Mouse (Mus musculus): ENCODE measurements around the gene Cstl1. TPM values are rescaled to one million over a fixed set of nuclear protein-coding genes. Genes with fewer than 3 reads are reported as not detected.

Gene Cstl1
- polyA plus RNA-seq (2012; rRNA removed), result not detected in 2 replicates

DNA sequence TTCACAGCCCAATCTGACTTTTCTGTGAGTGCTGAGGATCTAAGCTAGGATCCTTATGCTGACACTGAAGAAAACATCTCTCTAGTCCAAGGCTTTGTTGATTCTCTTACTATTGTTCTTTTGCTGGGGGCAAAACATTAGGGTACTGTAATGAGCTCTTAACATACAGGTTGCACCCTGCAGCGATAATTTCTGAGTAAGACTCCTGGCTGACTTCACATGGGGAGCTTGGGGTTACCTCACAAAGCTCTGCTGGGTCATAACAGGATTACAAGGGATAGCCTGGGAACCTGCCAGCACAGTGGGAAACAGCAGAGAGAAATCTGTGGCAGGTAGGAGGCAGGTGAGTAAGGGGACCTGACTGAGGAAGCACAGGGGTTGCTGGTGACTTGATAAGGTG lies at the start of gene Cstl1:
Cstl1 (plus strand) TSS at position 301 of the 400 bp plus-strand sequence.
- Histone ChIP-seq H3K4me1 (ENCODE audit: control insufficient read depth, insufficient read depth, insufficient read length, low read length) (no peaks in the 10 kb centered on the region), H3K27me3 (ENCODE audit: control insufficient read depth, insufficient read depth, low read length) (no peaks in the 10 kb centered on the region), H3K27ac (ENCODE audit: insufficient read depth, low read depth, low read length) (no peak within 1 kb of the TSS), H3K4me3 (ENCODE audit: low read depth, low read length) (no peak within 1 kb of the TSS), H3K36me3 (ENCODE audit: control insufficient read depth, insufficient read depth, low read length) (no peaks in the 10 kb centered on the region)
- 81% methylated on average over 1 of the region's 1 CpGs for WGBS
- no peak for TF ChIP-seq CTCF (IDR thresholded peaks at IDR 0.05; ENCODE audit: extremely low read depth, insufficient read length, insufficient replicate concordance, low read depth, low read length)
- TF ChIP-seq POLR2A (IDR thresholded peaks at IDR 0.05; ENCODE audit: low read depth, low read length), result no peak

DNA sequence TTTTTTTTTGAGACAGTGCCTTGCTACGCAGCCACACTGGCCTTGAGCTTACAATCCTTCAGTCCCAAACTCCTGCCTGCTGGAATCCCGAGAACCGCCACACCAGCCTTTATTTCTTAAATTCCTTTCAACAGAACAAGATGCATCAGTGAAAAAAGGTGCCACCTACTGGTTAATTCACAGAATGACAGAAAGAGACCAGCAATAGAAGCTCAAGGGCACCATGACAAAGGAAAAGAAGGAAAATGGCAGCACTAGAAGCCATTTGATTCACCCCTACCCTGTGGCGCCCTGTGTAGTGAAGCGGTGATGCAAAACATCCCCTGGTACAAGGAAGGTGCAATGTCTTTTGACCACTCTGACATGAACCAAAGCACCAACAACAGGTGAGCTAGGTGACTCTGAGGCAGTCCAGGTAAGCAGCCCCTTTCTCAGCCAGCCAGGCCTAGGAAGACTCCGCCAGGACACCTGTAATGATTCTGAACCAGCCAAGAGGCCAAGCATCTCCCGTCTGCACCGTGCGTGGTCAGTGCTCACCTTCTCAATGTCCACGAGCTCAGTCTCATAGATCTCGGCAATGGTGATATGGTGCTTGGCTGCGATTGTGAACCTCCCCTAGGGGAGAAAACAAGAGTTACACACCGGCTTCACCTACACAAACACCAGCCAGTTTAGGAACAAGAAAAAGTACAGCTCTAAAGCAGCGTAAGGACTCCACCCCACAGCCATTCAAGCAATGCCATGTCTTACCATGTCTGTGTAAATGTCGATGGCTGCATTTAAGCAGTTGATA lies 43.6 kb upstream of the Cstl1 start:
- H3K27me3 ChIP-seq (ENCODE audit: control insufficient read depth, insufficient read depth, low read length), result no peaks in the 10 kb centered on the region
- no peaks in the 10 kb centered on the region for H3K36me3 ChIP-seq (ENCODE audit: control insufficient read depth, insufficient read depth, low read length)
- H3K4me3 ChIP-seq (ENCODE audit: low read depth, low read length), result no peak overlapping the region
- TF ChIP-seq POLR2A (IDR thresholded peaks at IDR 0.05; ENCODE audit: low read depth, low read length) (no peak), CTCF (IDR thresholded peaks at IDR 0.05; ENCODE audit: extremely low read depth, insufficient read length, insufficient replicate concordance, low read depth, low read length) (peak; percentile 39; the same call in 1 of the 2 replicates)
- no peaks in the 10 kb centered on the region for H3K4me1 ChIP-seq (ENCODE audit: control insufficient read depth, insufficient read depth, insufficient read length, low read length)
- WGBS, result 86% methylated on average over 15 of the region's 15 CpGs
- H3K27ac ChIP-seq (ENCODE audit: insufficient read depth, low read depth, low read length), result no peak overlapping the region

DNA sequence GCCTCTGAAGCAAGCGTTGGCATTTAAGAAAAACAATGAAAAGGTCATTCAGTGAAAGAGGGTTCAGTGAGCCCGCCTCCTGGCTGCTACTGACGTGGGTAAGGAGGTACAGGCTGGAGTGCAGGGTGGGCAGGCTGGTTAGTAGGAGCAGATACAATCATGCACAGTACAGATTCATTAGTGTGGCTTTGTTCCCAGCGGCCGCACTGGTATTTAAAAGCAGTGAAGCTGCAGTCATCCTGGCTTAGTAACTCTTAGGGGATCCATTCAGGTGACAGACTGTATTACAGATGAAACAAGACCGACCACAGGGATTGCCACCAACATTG lies 43.0 kb upstream of the Cstl1 start:
- H3K27me3 ChIP-seq (ENCODE audit: control insufficient read depth, insufficient read depth, low read length), result no peaks in the 10 kb centered on the region
- H3K36me3 ChIP-seq (ENCODE audit: control insufficient read depth, insufficient read depth, low read length), result no peaks in the 10 kb centered on the region
- no peaks in the 10 kb centered on the region for H3K4me1 ChIP-seq (ENCODE audit: control insufficient read depth, insufficient read depth, insufficient read length, low read length)
- no peak overlapping the region for H3K27ac ChIP-seq (ENCODE audit: insufficient read depth, low read depth, low read length)
- H3K4me3 ChIP-seq (ENCODE audit: low read depth, low read length), result no peak overlapping the region
- WGBS, result 86% methylated on average over 6 of the region's 6 CpGs
- TF ChIP-seq POLR2A (IDR thresholded peaks at IDR 0.05; ENCODE audit: low read depth, low read length) (no peak), CTCF (IDR thresholded peaks at IDR 0.05; ENCODE audit: extremely low read depth, insufficient read length, insufficient replicate concordance, low read depth, low read length) (no peak)

DNA sequence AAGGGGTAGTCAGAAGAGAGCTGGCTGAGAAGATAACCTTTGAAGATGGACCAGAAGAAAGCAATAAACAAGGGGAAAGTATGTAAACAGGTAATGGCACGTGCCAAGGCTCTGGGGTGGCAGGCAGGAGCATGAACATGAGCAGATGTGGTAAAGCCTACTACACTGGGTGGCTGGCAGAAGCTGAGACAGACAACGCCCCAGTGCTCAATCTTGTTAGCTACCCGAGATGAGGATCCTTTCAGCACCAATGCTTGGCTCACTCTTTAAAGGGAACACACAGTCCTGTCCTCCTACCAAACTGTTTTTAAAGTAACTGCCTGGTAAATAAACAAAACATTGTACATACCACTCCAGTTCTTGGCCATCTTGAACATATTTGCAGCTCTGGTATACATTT lies 37.8 kb upstream of the Cstl1 start:
- Histone ChIP-seq H3K27me3 (ENCODE audit: control insufficient read depth, insufficient read depth, low read length) (no peaks in the 10 kb centered on the region), H3K4me1 (ENCODE audit: control insufficient read depth, insufficient read depth, insufficient read length, low read length) (no peaks in the 10 kb centered on the region), H3K4me3 (ENCODE audit: low read depth, low read length) (no peak overlapping the region), H3K27ac (ENCODE audit: insufficient read depth, low read depth, low read length) (no peak overlapping the region), H3K36me3 (ENCODE audit: control insufficient read depth, insufficient read depth, low read length) (no peaks in the 10 kb centered on the region)
- no peak for TF ChIP-seq POLR2A (IDR thresholded peaks at IDR 0.05; ENCODE audit: low read depth, low read length)
- no peak for TF ChIP-seq CTCF (IDR thresholded peaks at IDR 0.05; ENCODE audit: extremely low read depth, insufficient read length, insufficient replicate concordance, low read depth, low read length)
- 73% methylated on average over 3 of the region's 3 CpGs for WGBS

DNA sequence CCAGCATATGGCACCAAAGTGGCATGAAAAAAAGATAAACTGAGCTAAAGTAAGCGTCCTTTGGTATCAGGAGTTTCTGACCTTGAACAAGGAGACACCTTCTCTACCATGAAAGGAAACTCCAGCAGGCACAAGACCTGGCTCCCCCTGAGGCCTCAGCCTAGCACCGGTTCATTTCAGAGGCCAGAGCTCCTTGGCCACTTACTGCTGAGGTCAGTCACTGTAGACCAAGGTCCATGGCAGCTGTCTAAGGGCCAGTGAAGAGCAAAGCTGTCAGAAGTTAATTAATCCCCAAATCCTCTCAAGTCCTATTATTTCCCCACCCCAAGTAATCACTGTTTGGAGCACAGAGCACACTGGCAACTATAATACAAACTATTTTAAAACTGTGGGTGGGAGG lies 33.1 kb upstream of the Cstl1 start:
- Histone ChIP-seq H3K4me1 (ENCODE audit: control insufficient read depth, insufficient read depth, insufficient read length, low read length) (no peaks in the 10 kb centered on the region), H3K36me3 (ENCODE audit: control insufficient read depth, insufficient read depth, low read length) (no peaks in the 10 kb centered on the region), H3K27me3 (ENCODE audit: control insufficient read depth, insufficient read depth, low read length) (no peaks in the 10 kb centered on the region), H3K27ac (ENCODE audit: insufficient read depth, low read depth, low read length) (no peak overlapping the region), H3K4me3 (ENCODE audit: low read depth, low read length) (no peak overlapping the region)
- TF ChIP-seq POLR2A (IDR thresholded peaks at IDR 0.05; ENCODE audit: low read depth, low read length) (no peak), CTCF (IDR thresholded peaks at IDR 0.05; ENCODE audit: extremely low read depth, insufficient read length, insufficient replicate concordance, low read depth, low read length) (no peak)
- WGBS, result 72% methylated on average over 2 of the region's 2 CpGs

DNA sequence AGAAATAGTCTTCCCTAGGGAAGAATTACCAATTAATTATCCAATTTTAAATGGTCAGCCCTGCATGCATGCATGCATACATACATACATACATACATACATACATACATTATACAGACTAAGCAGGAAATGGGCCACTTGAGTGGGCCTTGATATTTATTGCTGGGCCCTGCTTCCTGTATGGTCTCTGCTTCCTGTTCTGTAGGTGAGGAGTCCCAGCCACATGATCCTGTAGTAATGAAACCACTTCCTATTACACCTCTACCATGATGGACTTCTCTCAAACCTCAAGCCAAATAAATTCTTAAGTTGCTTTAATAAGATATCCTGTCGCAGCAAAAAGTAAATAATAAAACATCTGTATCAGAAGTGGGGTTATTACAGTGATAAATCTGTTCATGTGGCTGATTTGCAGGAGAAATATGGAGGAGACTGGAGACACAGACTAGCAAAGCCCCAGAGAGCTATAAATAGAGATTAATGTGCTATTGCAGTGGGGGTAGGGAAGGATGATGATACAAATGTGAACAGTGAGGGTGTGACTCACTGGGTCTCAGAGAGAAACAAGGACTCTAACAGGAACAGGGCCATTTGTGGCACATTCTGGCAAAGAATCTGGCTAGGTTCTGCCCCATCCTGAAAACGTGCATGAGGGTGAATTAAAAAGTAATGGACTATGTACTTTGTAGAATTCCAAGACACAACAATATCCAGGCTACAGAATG lies 30.7 kb upstream of the Cstl1 start:
- no peak overlapping the region for H3K4me3 ChIP-seq (ENCODE audit: low read depth, low read length)
- no peaks in the 10 kb centered on the region for H3K4me1 ChIP-seq (ENCODE audit: control insufficient read depth, insufficient read depth, insufficient read length, low read length)
- WGBS, result 27% methylated on average over 2 of the region's 2 CpGs
- TF ChIP-seq POLR2A (IDR thresholded peaks at IDR 0.05; ENCODE audit: low read depth, low read length) (no peak), CTCF (IDR thresholded peaks at IDR 0.05; ENCODE audit: extremely low read depth, insufficient read length, insufficient replicate concordance, low read depth, low read length) (no peak)
- no peaks in the 10 kb centered on the region for H3K27me3 ChIP-seq (ENCODE audit: control insufficient read depth, insufficient read depth, low read length)
- no peaks in the 10 kb centered on the region for H3K36me3 ChIP-seq (ENCODE audit: control insufficient read depth, insufficient read depth, low read length)
- H3K27ac ChIP-seq (ENCODE audit: insufficient read depth, low read depth, low read length), result no peak overlapping the region

DNA sequence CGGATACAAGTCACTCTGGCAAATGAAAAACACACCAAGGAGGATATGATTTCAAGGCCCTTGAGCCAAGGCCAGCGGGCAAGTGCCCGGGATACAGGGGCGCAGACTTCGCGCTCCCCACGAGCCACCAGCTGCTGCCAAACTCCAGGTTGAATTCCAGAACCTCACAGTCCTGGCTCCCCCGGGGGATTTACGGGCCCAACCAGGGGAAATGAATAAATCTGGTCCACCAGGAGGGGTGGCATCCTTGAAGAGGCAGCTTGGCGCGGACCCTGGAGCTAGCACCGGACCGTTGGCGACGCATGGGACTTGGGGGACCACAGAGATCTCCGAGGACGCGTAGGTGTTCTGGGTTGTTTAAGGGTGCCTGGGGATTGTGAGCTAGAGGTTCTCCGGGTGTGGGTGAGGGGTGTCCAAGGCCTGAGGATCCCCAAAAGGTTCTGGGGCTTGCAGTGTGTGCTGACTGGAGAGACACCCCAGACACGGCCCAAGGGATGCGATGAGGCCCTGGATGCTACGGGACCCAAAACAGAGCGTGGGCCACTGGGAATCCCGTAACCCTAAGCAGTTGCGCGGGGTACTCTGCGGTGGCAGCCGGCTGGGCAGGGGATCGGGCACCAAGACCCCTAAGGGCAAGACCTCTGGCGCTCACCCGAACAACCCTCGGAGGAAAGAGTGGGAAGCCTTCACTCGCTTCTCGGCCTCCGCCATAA lies 18.4 kb upstream of the Cstl1 start:
- peak overlapping the region; percentile 74 for H3K4me3 ChIP-seq (ENCODE audit: low read depth, low read length)
- 0 out of 2 replicates have a peak, but pooled peaks cover 3% of the 10 kb centered on the region for H3K4me1 ChIP-seq (ENCODE audit: control insufficient read depth, insufficient read depth, insufficient read length, low read length)
- WGBS, result 2% methylated on average over 35 of the region's 35 CpGs
- no peaks in the 10 kb centered on the region for H3K27me3 ChIP-seq (ENCODE audit: control insufficient read depth, insufficient read depth, low read length)
- no peak for TF ChIP-seq CTCF (IDR thresholded peaks at IDR 0.05; ENCODE audit: extremely low read depth, insufficient read length, insufficient replicate concordance, low read depth, low read length)
- TF ChIP-seq POLR2A (IDR thresholded peaks at IDR 0.05; ENCODE audit: low read depth, low read length), result no peak
- no peak overlapping the region for H3K27ac ChIP-seq (ENCODE audit: insufficient read depth, low read depth, low read length)
- no peaks in the 10 kb centered on the region for H3K36me3 ChIP-seq (ENCODE audit: control insufficient read depth, insufficient read depth, low read length)
